Mouse (Mus musculus): Measurements from ENCODE around the gene Lrrc17.

- no peak for TF ChIP-seq USF1 (IDR thresholded peaks at IDR 0.05; ENCODE audit: low read depth)
- no peak for TF ChIP-seq POLR2A (IDR thresholded peaks at IDR 0.05; ENCODE audit: insufficient read length, low read depth)
- no peak for TF ChIP-seq TCF12 (IDR thresholded peaks at IDR 0.05; ENCODE audit: insufficient read depth, poor library complexity, severe bottlenecking)
- no peak for TF ChIP-seq MYOG (IDR thresholded peaks at IDR 0.05; ENCODE audit: control insufficient read depth in 1 of 3, insufficient read depth in 1 of 3, insufficient read length in 2 of 3, low read depth in 2 of 3)
- no peak for TF ChIP-seq REST (IDR thresholded peaks at IDR 0.05; ENCODE audit: insufficient read depth, insufficient read length)
- TF ChIP-seq SRF (IDR thresholded peaks at IDR 0.05; ENCODE audit: control insufficient read depth, insufficient read length, low read depth), result no peak
- no peak for TF ChIP-seq MAX (IDR thresholded peaks at IDR 0.05; ENCODE audit: low read depth)
- TF ChIP-seq CEBPB (IDR thresholded peaks at IDR 0.05; ENCODE audit: insufficient read depth, poor library complexity, severe bottlenecking), result no peak
Measured at GRCm38 (mm10) chr5:21616450-21617009, 73.2 kb downstream of the Lrrc17 start.

Measured in myocyte (in vitro differentiated cells).